Mouse (Mus musculus): ENCODE data around the gene Chrna9.
A peak's percentile ranks its signal among the peaks of the same experiment; 100 is the strongest.

DNA sequence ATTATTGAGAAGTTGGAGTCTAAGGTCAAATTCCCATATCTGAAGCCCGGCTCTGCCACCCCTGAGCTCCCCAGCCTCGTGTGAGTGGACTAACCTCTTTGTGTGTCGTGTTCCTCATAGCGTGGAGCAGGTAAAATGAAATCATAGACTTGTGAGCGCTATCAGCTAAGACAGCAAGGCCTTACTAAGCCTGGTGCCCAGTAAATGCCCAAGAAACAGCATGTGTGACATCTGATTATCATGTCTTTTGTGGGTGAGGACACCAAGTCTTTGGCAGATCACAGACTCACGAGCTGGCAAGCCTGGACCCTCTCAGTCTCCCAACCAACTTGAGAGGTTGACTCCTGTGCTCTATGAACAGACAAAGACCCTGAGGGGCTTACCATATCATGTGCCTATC is 34.6 kb upstream of the Chrna9 start:
- TF ChIP-seq CTCF (IDR thresholded peaks at IDR 0.05; ENCODE audit: low read depth) (no peak), EP300 (IDR thresholded peaks at IDR 0.05; ENCODE audit: low read depth) (peak; percentile 52; the same call in 1 of the 2 replicates)

Measured in liver, postnatal 0 days (tissue).